Mouse (Mus musculus) gastrocnemius, postnatal 10 days (tissue): ENCODE measurements around the gene Gm21981. TPM values are rescaled to one million over a fixed set of nuclear protein-coding genes. Genes with fewer than 3 reads are reported as not detected.

Experiments
- DNase-seq: peaks from one replicate; pipeline ENCODE4 v3.0.0; 2021; ENCODE audit warnings: mixed read lengths
- long read RNA-seq, 2 experiments: library from polyadenylated mRNA; stranded (forward); transcript quantifications; one replicate each; pipeline ENCODE4 v2.0.0; 2021
- total RNA-seq, 2 experiments: library from RNA; stranded (reverse); gene quantifications; 2 replicates each; pipeline ENCODE4 v1.2.3; 2021

Gm21981 gene
- total RNA-seq: under 1 TPM; 0.68 to 0.88 TPM
- long read RNA-seq, experiment 1, partial matches to known transcripts: 1 of 1 reads
- long read RNA-seq, experiment 1, other reads (novel, unspliced or antisense): 0 of 1 reads
- long read RNA-seq, experiment 2, partial matches to known transcripts: 1 of 2 reads
- long read RNA-seq, experiment 2, other reads (novel, unspliced or antisense): 1 of 2 reads

GRCm38 (mm10) chr17:47694442-47694502 is at the start of gene Gm21981:
Gene Gm21981, minus strand, starts transcription at chr17:47694455.
- DNase-seq: no peak

GRCm38 (mm10) chr17:47742991-47743734 is 48.9 kb upstream of the Gm21981 start:
- no peak for DNase-seq

GRCm38 (mm10) chr17:47740186-47740585 is 45.9 kb upstream of the Gm21981 start:
- no peak for DNase-seq

- no peak for DNase-seq
Observed at GRCm38 (mm10) chr17:47738879-47739798, 44.9 kb upstream of the Gm21981 start.

- DNase-seq: peak; percentile 68
Observed at GRCm38 (mm10) chr17:47738066-47738878, 44.0 kb upstream of the Gm21981 start.

- DNase-seq: peak; percentile 89
Observed at GRCm38 (mm10) chr17:47737271-47738065, 43.2 kb upstream of the Gm21981 start.

- DNase-seq: peak; percentile 100
Observed at GRCm38 (mm10) chr17:47736856-47737255, 42.6 kb upstream of the Gm21981 start, which contains the start of gene Tfeb. Gene Tfeb, plus strand, starts transcription at chr17:47737030.

- no peak for DNase-seq
Observed at GRCm38 (mm10) chr17:47735553-47736100, 41.4 kb upstream of the Gm21981 start.

GRCm38 (mm10) chr17:47730633-47731575 is 36.6 kb upstream of the Gm21981 start:
- DNase-seq: no peak

GRCm38 (mm10) chr17:47726566-47726965 is 32.3 kb upstream of the Gm21981 start, which contains the start of gene Pgc:
Gene Pgc, plus strand, starts transcription at chr17:47726842.
- no peak for DNase-seq

- DNase-seq: no peak
Observed at GRCm38 (mm10) chr17:47721183-47721582, 26.9 kb upstream of the Gm21981 start.

- no peak for DNase-seq
Observed at GRCm38 (mm10) chr17:47715037-47715436, 20.8 kb upstream of the Gm21981 start.

- no peak for DNase-seq
Observed at GRCm38 (mm10) chr17:47712889-47713571, 18.8 kb upstream of the Gm21981 start.

- no peak for DNase-seq
Observed at GRCm38 (mm10) chr17:47711883-47712282, 17.6 kb upstream of the Gm21981 start.

GRCm38 (mm10) chr17:47710036-47710435 is 15.8 kb upstream of the Gm21981 start:
- DNase-seq: no peak

GRCm38 (mm10) chr17:47708972-47709371 is 14.7 kb upstream of the Gm21981 start:
- no peak for DNase-seq

GRCm38 (mm10) chr17:47707961-47708360 is 13.7 kb upstream of the Gm21981 start:
- no peak for DNase-seq

GRCm38 (mm10) chr17:47706196-47706595 is 11.9 kb upstream of the Gm21981 start:
- no peak for DNase-seq

- DNase-seq: no peak
Observed at GRCm38 (mm10) chr17:47704692-47705091, 10.4 kb upstream of the Gm21981 start.
